Mouse (Mus musculus): Measurements from ENCODE around the gene Ints2.

The Ints2 gene

DNA sequence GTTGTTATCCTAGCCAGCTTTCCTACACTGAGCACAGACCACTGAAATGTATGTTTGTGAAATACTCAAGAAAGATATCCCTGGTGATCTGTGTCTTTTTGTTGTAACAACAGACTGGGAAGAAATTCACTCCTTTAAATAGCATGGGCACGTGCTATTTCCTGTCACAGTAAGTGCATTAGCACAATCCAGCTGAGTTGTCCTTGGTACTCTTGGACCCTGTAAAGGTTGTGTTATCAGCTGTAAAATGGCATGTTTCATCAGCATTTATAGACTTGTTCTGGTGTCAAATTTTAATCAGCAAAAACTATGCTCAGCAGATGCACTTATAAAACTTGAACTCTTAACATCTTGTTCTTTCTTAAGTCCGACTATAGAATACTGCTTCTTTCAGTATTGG, 86.6 kb downstream of the Ints2 start:
- no peak for DNase-seq

All from thymus, postnatal 36 days (tissue).